Mouse (Mus musculus) ovary, adult 2 months (tissue): ENCODE data around the gene Smad1. TPM values are rescaled to one million over a fixed set of nuclear protein-coding genes. Genes with fewer than 3 reads are reported as not detected.

Experiments
- polyA plus RNA-seq: library from polyadenylated mRNA; depleted of rRNA; stranded (reverse); fragments of >200 nt; gene quantifications from 2 replicates; pipeline ENCODE4 v1.2.3, GENCODE M21; 2012; rRNA removed

The Smad1 gene
- polyA plus RNA-seq = 34.6 and 76.2 TPM in 2 replicates

GRCm38 (mm10) chr8:79398994-79399650 is at the start of gene Smad1:
Gene Smad1 (minus strand): TSS chr8:79399518.

GRCm38 (mm10) chr8:79294610-79295275 is 104.6 kb downstream of the Smad1 start, which contains the start of gene Mmaa:
Gene Mmaa (minus strand): TSS chr8:79294937.

Other genes starting within 250 kb of the Smad1 start
- not detected in 2 replicates for gene 1700011L22Rik, start 150.9 kb downstream of the Smad1 start, polyA plus RNA-seq
- gene Mmaa, start 104.6 kb downstream of the Smad1 start, polyA plus RNA-seq = 2.6 and 4.1 TPM in 2 replicates
- gene Otud4, start 240.1 kb upstream of the Smad1 start, polyA plus RNA-seq = 27.1 and 47.3 TPM in 2 replicates